Mouse (Mus musculus) layer of hippocampus, postnatal 25 days (tissue): ENCODE measurements around the gene Taf7l. TPM values are rescaled to one million over a fixed set of nuclear protein-coding genes. Genes with fewer than 3 reads are reported as not detected.

Experiments used
- DNase-seq, 2 experiments: peaks; one replicate each; pipeline ENCODE4 v3.0.0; 2022; ENCODE audit warnings: mixed read lengths in 2 of 2, low spot score in 1 of 2; ENCODE audit errors: extremely low spot score in 1 of 2
- total RNA-seq, 2 experiments: library from RNA; stranded (reverse); gene quantifications; 2 replicates each; pipeline ENCODE4 v1.2.3; 2021

The Taf7l gene
- total RNA-seq = under 1 TPM in 1 of 2 experiments, not detected in 1; 0.54 TPM

GRCm38 (mm10) chrX:134476290-134476689 lies at the start of gene Taf7l:
Gene Taf7l (minus strand): TSS chrX:134476490.
- no peak for DNase-seq

- no peak for DNase-seq
Observed at GRCm38 (mm10) chrX:134525260-134525659, 49.0 kb upstream of the Taf7l start.

DNA sequence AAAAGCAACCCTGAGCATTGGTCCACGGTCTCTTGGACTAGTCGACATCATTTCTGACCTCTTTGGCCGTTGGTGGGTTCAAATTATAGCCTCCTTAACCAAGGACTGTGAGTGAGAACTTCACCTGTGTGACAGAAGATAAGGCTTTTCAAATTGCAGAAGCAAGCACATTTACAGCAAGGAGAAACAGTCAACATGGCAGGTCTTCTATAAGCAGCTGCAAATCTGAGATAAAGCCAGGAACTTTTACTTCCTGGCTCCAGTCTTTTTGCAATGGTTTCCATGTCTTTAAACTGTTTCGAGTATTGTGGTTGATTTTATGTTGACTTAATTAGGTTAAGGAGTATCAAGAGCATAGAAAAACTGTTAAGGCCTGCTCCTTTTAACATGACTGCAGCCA lies 47.5 kb upstream of the Taf7l start:
- DNase-seq = no peak

- no peak for DNase-seq
Observed at GRCm38 (mm10) chrX:134509473-134509872, 33.2 kb upstream of the Taf7l start.

- DNase-seq = no peak
Observed at GRCm38 (mm10) chrX:134507977-134508376, 31.7 kb upstream of the Taf7l start.

- DNase-seq = no peak
Observed at GRCm38 (mm10) chrX:134500651-134501050, 24.4 kb upstream of the Taf7l start.

DNA sequence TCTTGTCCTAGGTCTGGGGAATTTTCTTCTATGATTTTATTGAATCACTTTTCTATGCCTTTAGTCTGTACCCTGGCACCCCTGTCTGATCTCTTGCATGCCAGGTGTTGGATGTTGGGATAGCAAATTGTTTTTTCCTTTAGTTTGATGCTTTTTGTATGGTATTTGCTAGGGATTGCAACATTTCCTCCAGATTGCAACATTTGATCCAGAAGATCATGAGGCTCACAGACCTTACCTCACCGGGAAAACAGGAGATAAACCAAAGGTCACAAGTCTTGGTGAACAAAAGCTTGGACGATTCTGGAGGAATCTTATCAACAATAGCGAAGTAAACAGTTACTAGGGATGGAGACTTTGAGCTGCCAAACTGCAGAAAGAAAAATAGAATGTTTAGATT lies 5.4 kb upstream of the Taf7l start:
- no peak for DNase-seq

GRCm38 (mm10) chrX:134474988-134475710 lies 1.1 kb downstream of the Taf7l start:
- no peak for DNase-seq

- DNase-seq = no peak
Observed at GRCm38 (mm10) chrX:134427307-134427706, 49.0 kb downstream of the Taf7l start.

- no peak for DNase-seq
Observed at GRCm38 (mm10) chrX:134426819-134427218, 49.5 kb downstream of the Taf7l start.

DNA sequence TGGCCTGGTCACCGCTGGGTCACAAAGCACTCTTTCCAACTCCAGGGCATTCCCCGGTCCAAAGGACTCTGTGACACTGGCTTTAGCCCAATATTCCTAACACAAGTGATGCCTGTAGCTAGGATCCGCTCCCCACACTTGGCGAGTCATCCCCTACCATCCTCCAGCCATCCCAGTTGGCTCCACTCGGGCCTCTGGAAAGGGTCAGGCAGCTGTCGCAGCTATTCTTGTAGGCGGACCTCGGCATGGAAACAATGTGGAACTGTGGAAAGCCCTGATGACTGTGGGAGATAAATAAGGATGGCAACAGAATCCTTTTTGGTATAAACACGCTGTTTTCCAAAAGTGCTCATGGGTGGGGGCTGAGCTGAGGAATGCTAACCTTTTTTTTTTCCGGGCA lies 50.5 kb downstream of the Taf7l start:
- DNase-seq = no peak

DNA sequence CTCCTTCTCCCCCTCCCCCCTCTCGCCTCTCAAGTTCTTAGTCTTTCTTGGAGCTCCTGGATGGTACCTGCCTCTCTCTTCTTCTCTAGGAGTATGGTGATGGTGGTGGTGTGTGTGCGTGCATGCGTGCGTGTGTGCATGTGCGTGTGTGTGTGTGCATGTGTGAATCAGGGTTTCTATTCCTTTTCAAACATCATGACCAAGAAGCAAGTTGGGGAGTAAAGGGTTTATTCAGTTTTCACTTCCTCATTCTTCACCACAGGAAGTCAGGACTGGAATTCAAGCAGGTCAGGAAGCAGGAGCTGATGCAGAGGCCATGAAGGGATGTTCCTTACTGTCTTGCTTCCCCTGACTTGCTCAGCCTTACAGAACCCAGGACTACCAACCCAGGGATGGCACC lies 52.0 kb downstream of the Taf7l start:
- no peak for DNase-seq

GRCm38 (mm10) chrX:134420097-134420496 lies 56.2 kb downstream of the Taf7l start:
- no peak for DNase-seq

DNA sequence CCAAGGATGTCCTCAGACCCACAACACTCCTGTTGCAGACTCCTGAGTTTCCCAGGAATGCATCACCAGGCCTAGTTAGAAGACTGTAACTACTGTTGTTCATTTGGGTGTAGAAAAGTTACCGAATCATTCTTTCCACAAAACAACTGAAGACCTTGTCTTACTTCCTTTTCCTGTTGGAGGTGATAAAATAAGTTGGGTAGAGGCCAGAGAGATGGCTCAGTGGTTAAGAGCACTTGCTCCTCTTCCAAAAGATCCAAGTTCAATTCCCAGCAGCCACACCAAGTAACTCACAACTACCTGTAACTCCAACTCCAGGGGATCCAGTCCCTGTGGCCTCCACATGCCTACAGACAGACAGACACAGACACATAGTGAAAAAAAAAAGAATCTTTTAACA lies 64.2 kb downstream of the Taf7l start:
- no peak for DNase-seq

Other genes starting within 250 kb of the Taf7l start
- 1 to 10 TPM; 6.0 to 7.7 TPM for gene Trmt2b, start 199.5 kb downstream of the Taf7l start, total RNA-seq
- 10 to 100 TPM; 51.9 to 55.5 TPM for gene Tmem35a, start 181.3 kb downstream of the Taf7l start, total RNA-seq
- gene Cenpi, start 168.4 kb downstream of the Taf7l start, total RNA-seq = under 1 TPM; 0.28 to 0.79 TPM
- gene Drp2, start 71.9 kb downstream of the Taf7l start, total RNA-seq = 10 to 100 TPM; 39.3 to 48.3 TPM
- 10 to 100 TPM; 19.8 to 21.3 TPM for gene Timm8a1, start 65.4 kb upstream of the Taf7l start, total RNA-seq
- gene Btk, start 107.1 kb upstream of the Taf7l start, total RNA-seq = under 1 TPM; 0.87 to 0.91 TPM
- gene Rpl36a, start 109.2 kb upstream of the Taf7l start, total RNA-seq = 100 to 1,000 TPM; 125 to 148 TPM
- gene Gla, start 124.6 kb upstream of the Taf7l start, total RNA-seq = 1 to 10 TPM; 7.3 to 8.5 TPM
- gene Hnrnph2, start 124.7 kb upstream of the Taf7l start, total RNA-seq = 100 to 1,000 TPM; 155 to 158 TPM
- gene Armcx4, start 210.0 kb upstream of the Taf7l start, total RNA-seq = 10 to 100 TPM; 33.4 to 38.1 TPM
- 10 to 100 TPM; 50.8 to 59.2 TPM for gene Armcx1, start 241.5 kb upstream of the Taf7l start, total RNA-seq